Mouse (Mus musculus): ENCODE data around the gene Selenon. TPM values are rescaled to one million over a fixed set of nuclear protein-coding genes. Genes with fewer than 3 reads are reported as not detected.
"Not testable (repeated sequence)": the region's sequence is repeated elsewhere in the genome, so short reads cannot be mapped to it uniquely, and the experiment has no call there.

Gene Selenon
- polyA plus RNA-seq, 1 experiment from 2014 or later, result 11.5 TPM

DNA sequence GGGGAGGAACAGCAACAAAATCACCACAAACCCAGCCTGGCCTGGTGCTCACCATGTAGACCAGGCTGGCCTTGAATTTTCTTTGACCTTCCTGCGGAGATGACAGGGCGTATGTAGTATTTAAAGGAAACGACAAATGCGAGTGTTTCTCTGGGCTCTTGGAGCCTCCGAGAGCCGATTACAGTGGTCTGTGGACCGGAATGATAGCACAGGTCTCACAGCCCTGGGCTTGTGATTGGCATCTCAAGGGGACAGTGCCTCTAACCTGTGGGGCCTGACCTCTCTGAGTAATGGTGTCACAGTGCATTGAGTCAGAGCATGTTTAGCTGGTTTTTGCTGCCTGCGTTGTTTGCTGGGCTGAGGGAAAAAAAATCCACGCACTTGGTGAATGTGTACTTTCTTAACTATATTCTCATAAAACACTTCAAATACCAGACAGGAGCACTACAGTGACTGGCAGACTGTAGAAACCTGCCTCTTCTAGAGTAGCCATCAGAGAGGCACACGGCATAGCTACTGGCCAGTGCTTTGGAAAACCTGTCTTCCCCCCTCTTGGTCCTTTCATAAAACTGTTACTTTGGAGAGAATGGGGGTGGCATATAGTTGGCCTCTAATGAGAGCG, 37.5 kb downstream of the Selenon start:
- H3K4me3 ChIP-seq (replicated peaks), result no peak overlapping the region
- no peaks in the 10 kb centered on the region for H3K27me3 ChIP-seq
- H3K27ac ChIP-seq, result no peak overlapping the region
- no peak for ATAC-seq
- no peak overlapping the region for H3K4me2 ChIP-seq (replicated peaks)
- WGBS, result 94% methylated on average over 11 of the region's 11 CpGs
- no peak overlapping the region; the same call in 1 of the 2 replicates for H3K9ac ChIP-seq (replicated peaks)
- no peaks in the 10 kb centered on the region for H3K9me3 ChIP-seq
- peaks cover 16% of the 10 kb centered on the region for H3K4me1 ChIP-seq (replicated peaks)
- no peaks in the 10 kb centered on the region for H3K36me3 ChIP-seq

DNA sequence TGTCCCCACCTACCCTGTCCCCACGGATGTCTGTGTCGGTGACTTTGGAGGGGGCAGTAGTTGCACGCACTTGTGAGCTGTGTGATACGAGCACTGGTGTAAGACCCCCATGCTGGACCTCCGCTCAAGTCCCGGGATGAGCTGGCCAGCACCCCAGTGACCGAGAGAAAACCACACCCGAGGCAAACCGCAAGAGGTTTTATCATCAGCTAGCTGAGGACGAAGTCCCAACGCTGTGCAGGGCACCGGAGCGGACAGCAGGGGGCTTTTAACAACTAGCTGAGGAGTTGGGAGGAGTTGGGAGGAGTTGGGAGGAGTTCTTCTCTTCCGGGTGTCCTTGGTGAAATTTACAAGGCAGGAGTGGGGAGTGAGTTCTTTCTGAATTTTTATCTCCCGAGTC, 39.2 kb downstream of the Selenon start:
- peaks cover 16% of the 10 kb centered on the region for H3K4me1 ChIP-seq (replicated peaks)
- ATAC-seq, result no peak
- H3K36me3 ChIP-seq, result peaks cover 3% of the 10 kb centered on the region; the same call in 1 of the 2 replicates
- no peak overlapping the region for H3K27ac ChIP-seq
- H3K4me3 ChIP-seq (replicated peaks), result 0 out of 2 replicates have a peak overlapping the region, but pooled peaks have one; percentile 1
- H3K9ac ChIP-seq (replicated peaks), result no peak overlapping the region
- WGBS, result 28% methylated on average over 15 of the region's 15 CpGs
- no peaks in the 10 kb centered on the region for H3K27me3 ChIP-seq
- 0 out of 2 replicates have a peak overlapping the region, but pooled peaks have one; percentile 16 for H3K4me2 ChIP-seq (replicated peaks)
- H3K9me3 ChIP-seq, result no peaks in the 10 kb centered on the region

- Histone ChIP-seq H3K9ac (replicated peaks) (no peak overlapping the region), H3K4me3 (replicated peaks) (peak overlapping the region; percentile 51)
- 77% methylated on average over 6 of the region's 6 CpGs for WGBS
Measured at GRCm38 (mm10) chr4:134511730-134512129, 40.2 kb downstream of the Selenon start.

GRCm38 (mm10) chr4:134510845-134511411, 41.0 kb downstream of the Selenon start, which contains the start of gene Aunip:
Aunip (plus strand) TSS chr4:134510999.
- Histone ChIP-seq H3K4me2 (replicated peaks) (peak within 1 kb of the TSS; percentile 83), H3K36me3 (peaks cover 12% of the 10 kb centered on the region), H3K27ac (no peak within 1 kb of the TSS), H3K27me3 (no peaks in the 10 kb centered on the region), H3K9me3 (no peaks in the 10 kb centered on the region), H3K4me1 (replicated peaks) (peaks cover 16% of the 10 kb centered on the region), H3K9ac (replicated peaks) (peak within 1 kb of the TSS; percentile 57), H3K4me3 (replicated peaks) (peak within 1 kb of the TSS; percentile 51)
- ATAC-seq, result peak; percentile 96
- WGBS, result under 1% methylated on average over 40 of the region's 42 CpGs

More at GRCm38 (mm10) chr4:134511730-134512129, 40.2 kb downstream of the Selenon start:
- no peaks in the 10 kb centered on the region for H3K9me3 ChIP-seq
- H3K36me3 ChIP-seq, result peaks cover 10% of the 10 kb centered on the region
- peak overlapping the region; percentile 83 for H3K4me2 ChIP-seq (replicated peaks)
- ATAC-seq, result no peak
- H3K4me1 ChIP-seq (replicated peaks), result peaks cover 16% of the 10 kb centered on the region
- no peak overlapping the region for H3K27ac ChIP-seq
- no peaks in the 10 kb centered on the region for H3K27me3 ChIP-seq

GRCm38 (mm10) chr4:134510396-134510795, 41.6 kb downstream of the Selenon start:
- H3K4me3 ChIP-seq (replicated peaks), result peak overlapping the region; percentile 51; the same call in 1 of the 2 replicates
- no peak overlapping the region for H3K9ac ChIP-seq (replicated peaks)
- peak overlapping the region; percentile 83 for H3K4me2 ChIP-seq (replicated peaks)
- H3K9me3 ChIP-seq, result no peaks in the 10 kb centered on the region
- H3K27ac ChIP-seq, result no peak overlapping the region
- peaks cover 16% of the 10 kb centered on the region for H3K4me1 ChIP-seq (replicated peaks)
- WGBS, result 77% methylated on average over 4 of the region's 4 CpGs
- H3K36me3 ChIP-seq, result peaks cover 12% of the 10 kb centered on the region
- H3K27me3 ChIP-seq, result no peaks in the 10 kb centered on the region
- peak; percentile 35 for ATAC-seq

DNA sequence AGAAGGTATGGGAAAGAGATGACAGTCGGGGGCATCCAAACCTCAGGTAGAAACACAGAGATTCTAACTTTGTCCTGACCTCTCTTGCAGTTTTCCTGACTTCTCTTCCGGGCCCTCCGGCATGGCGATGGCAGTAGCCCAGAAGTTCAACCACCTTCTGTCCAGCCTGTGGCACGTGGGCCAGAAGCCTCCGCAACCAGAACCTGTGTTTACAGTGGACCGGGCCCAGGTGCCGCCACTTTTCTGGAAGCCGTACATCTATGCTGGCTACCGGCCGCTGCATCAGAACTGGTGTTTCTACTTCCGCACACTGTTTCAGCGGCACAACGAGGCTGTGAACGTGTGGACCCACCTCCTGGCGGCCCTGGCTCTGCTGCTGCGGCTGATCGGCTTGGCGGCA, 45.3 kb downstream of the Selenon start:
- peaks cover 12% of the 10 kb centered on the region for H3K36me3 ChIP-seq
- H3K9ac ChIP-seq (replicated peaks), result no peak overlapping the region
- no peak overlapping the region for H3K4me3 ChIP-seq (replicated peaks)
- 87% methylated on average over 19 of the region's 19 CpGs for WGBS
- no peaks in the 10 kb centered on the region for H3K27me3 ChIP-seq
- no peaks in the 10 kb centered on the region for H3K9me3 ChIP-seq
- no peak overlapping the region for H3K4me2 ChIP-seq (replicated peaks)
- ATAC-seq, result no peak
- no peak overlapping the region for H3K27ac ChIP-seq
- H3K4me1 ChIP-seq (replicated peaks), result peaks cover 9% of the 10 kb centered on the region

GRCm38 (mm10) chr4:134505966-134506594, 45.9 kb downstream of the Selenon start:
- Histone ChIP-seq H3K36me3 (peaks cover 12% of the 10 kb centered on the region), H3K27me3 (no peaks in the 10 kb centered on the region), H3K9ac (replicated peaks) (no peak overlapping the region), H3K27ac (no peak overlapping the region), H3K4me1 (replicated peaks) (peaks cover 2% of the 10 kb centered on the region), H3K9me3 (no peaks in the 10 kb centered on the region), H3K4me3 (replicated peaks) (no peak overlapping the region), H3K4me2 (replicated peaks) (no peak overlapping the region)
- WGBS, result 82% methylated on average over 3 of the region's 4 CpGs
- no peak for ATAC-seq

GRCm38 (mm10) chr4:134505303-134505789, 46.6 kb downstream of the Selenon start:
- H3K4me3 ChIP-seq (replicated peaks), result no peak overlapping the region
- H3K4me2 ChIP-seq (replicated peaks), result no peak overlapping the region
- peaks cover 12% of the 10 kb centered on the region for H3K36me3 ChIP-seq
- no peak overlapping the region for H3K27ac ChIP-seq
- ATAC-seq, result no peak
- no peaks in the 10 kb centered on the region for H3K27me3 ChIP-seq
- H3K9me3 ChIP-seq, result no peaks in the 10 kb centered on the region
- no peak overlapping the region for H3K9ac ChIP-seq (replicated peaks)
- no peaks in the 10 kb centered on the region for H3K4me1 ChIP-seq (replicated peaks)
- WGBS, result 91% methylated on average over 4 of the region's 4 CpGs

DNA sequence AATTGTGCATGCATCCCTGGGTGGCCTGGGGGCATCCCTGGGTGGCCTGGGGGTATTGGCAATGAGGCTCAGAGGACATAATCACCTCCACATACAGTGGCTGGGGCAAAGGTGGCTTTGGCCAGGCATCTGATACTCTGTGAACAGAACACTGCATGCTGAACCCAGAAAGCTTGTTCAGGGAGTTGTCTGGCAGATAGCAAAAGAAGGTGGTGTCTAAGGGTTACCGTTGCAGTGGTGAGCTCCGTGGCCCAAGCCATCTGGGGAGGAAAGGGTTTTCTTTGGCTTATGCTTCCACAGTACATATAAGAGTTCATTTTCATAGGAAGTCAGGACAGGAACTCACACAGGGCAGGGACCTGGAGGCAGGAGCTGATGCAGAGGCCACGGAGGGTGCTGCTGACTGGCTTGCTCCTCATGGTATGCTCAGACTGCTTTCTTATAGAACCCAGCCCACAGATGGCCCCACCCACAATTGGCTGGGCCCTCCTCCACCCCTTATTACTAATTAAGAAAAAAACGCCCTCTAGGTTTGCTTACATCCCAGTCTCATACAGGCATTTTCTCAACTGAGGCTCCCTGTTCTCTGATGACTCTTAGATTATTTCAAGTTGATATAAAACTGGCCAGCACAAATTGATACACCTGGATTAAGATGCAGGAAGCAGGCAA, 48.1 kb downstream of the Selenon start:
- Histone ChIP-seq H3K36me3 (peaks cover 12% of the 10 kb centered on the region), H3K4me2 (replicated peaks) (no peak overlapping the region), H3K4me1 (replicated peaks) (no peaks in the 10 kb centered on the region), H3K9me3 (no peaks in the 10 kb centered on the region), H3K9ac (replicated peaks) (no peak overlapping the region), H3K4me3 (replicated peaks) (no peak overlapping the region), H3K27me3 (no peaks in the 10 kb centered on the region), H3K27ac (no peak overlapping the region)
- ATAC-seq, result no peak
- 82% methylated on average over 4 of the region's 4 CpGs for WGBS

DNA sequence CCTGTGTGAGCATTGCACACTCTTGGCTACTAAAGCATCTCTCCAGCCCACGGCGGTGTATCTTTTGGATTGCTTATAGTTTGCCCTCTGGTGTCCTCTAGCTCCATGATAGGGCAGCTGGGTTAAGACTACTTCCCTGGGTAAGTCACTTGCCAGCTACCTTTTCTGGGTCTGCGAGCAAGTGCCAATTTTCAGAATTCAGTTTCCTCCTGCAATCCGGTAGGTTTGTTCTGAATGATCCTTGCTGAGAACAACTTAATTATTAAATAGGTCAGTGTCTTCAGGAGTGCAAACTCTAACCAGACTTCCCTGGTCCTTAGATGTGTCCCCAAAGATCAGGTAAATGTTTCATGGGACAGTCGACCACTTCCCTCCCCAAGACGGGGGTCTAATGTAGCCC, 50.9 kb downstream of the Selenon start:
- no peak overlapping the region for H3K9ac ChIP-seq (replicated peaks)
- 0 out of 2 replicates have a peak, but pooled peaks cover 2% of the 10 kb centered on the region for H3K27me3 ChIP-seq
- H3K4me3 ChIP-seq (replicated peaks), result no peak overlapping the region
- H3K9me3 ChIP-seq, result no peaks in the 10 kb centered on the region
- H3K4me2 ChIP-seq (replicated peaks), result no peak overlapping the region
- peaks cover 22% of the 10 kb centered on the region for H3K4me1 ChIP-seq (replicated peaks)
- H3K27ac ChIP-seq, result no peak overlapping the region
- whole genome bisulfite sequencing, result 92% methylated on average over 6 of the region's 6 CpGs
- no peaks in the 10 kb centered on the region for H3K36me3 ChIP-seq
- ATAC-seq, result no peak

DNA sequence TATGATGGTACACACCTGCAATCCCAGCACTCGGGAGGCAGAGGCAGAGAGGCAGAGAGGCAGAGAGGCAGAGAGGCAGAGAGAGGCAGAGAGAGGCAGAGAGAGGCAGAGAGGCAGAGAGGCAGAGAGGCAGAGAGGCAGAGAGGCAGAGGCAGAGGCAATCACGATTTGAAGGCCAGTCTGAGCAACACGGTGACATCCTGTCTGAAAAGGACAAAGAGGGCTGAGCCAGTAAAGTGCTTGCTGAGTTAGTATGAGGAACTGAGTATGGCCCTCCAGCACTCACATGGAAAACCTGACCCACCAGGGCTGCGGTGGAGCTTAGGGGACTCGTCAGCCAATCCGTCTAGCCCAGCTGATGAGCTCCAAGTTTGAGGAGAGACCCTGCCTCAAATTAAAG, 53.0 kb downstream of the Selenon start:
- not testable (repeated sequence) for H3K4me2 ChIP-seq (replicated peaks); H3K27me3 ChIP-seq; H3K9me3 ChIP-seq; H3K36me3 ChIP-seq; ATAC-seq; H3K4me3 ChIP-seq (replicated peaks); H3K9ac ChIP-seq (replicated peaks); H3K27ac ChIP-seq
- WGBS, result 88% methylated on average over 6 of the region's 6 CpGs
- H3K4me1 ChIP-seq (replicated peaks), result peaks cover 36% of the 10 kb centered on the region
